Mouse (Mus musculus) testis, adult 2 months (tissue): ENCODE measurements around the gene Tmem178b.

Experiments
- CTCF ChIP-seq: fragments of 200-500 bp; IDR thresholded peaks from 2 replicates; pipeline ENCODE4 v1.5.1; 2012; ENCODE audit warnings: low read depth, mild to moderate bottlenecking, inconsistent platforms, low read length, moderate library complexity; ENCODE audit not compliant: control insufficient read depth, insufficient read depth, insufficient replicate concordance
- POLR2A ChIP-seq: fragments of 200-500 bp; IDR thresholded peaks from 2 replicates; pipeline ENCODE4 v1.6.1; 2012; ENCODE audit warnings: low read depth, mild to moderate bottlenecking, inconsistent platforms, low read length, moderate library complexity; ENCODE audit not compliant: control insufficient read depth

DNA sequence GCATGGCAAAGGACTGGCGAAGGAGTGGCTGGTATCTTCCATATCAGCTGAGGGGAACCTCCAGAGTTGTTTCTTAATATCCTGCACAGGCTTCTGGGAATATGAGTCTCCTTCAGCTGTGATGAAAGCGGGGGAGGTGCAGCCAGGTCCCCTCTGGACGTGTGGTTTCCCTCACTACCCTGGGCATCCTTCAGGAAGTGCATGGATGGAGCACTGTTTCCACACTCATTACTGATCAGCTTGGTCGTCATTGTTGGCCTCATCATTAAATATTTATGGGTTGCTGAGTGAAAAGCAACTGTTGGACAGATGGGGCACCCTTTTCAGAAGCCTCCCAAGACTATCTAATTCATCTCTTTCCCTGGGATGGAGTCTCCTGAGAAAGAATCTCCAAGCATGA is 146.3 kb downstream of the Tmem178b start:
- no peak for TF ChIP-seq POLR2A
- no peak for TF ChIP-seq CTCF
